Mouse (Mus musculus): ENCODE measurements around the gene Tpd52l1. TPM values are rescaled to one million over a fixed set of nuclear protein-coding genes. Genes with fewer than 3 reads are reported as not detected.

Tpd52l1 gene
- total RNA-seq (2023), result not detected

DNA sequence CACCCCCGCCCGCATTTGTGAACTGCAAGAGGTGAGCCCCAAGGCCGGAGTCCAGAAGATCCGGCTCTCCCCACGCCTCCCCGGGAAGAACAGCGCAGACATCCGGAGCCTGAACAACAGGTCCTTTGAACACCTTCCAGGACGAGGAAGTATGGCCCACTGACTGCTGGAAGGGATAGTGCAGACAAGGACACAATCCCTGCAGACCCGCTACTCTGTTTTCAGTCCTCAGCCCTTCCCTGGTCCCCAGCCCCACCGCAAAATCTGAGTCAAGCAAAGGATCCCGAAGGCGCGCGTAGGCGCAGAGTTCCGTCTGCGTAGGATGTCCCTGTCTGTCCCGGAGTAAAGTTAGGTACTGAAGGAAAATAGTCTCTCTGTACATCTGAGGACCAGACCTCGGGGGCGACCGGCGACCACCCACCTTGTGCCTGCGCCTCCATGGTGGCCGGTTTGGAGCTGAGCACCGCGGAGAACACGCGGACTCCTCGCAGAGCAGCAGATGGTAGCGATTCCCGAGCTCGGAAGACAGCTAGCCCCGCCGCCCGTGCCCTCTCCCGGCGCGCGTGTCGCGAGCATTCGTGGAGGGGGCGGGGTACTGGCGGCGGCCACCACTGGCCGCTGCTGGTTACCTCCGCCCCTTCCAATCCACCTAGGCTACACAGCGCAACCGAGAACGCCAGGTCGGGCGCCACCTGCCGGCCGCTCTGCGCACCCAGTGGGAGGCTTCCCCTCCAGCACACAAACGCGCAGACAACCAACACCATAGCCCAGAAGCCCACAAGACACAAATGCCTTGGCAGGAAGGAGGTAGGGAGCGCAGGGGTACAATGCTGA is at the start of gene Tpd52l1:
Gene Tpd52l1 (minus strand): TSS at position 668 of the 834 bp plus-strand sequence.

DNA sequence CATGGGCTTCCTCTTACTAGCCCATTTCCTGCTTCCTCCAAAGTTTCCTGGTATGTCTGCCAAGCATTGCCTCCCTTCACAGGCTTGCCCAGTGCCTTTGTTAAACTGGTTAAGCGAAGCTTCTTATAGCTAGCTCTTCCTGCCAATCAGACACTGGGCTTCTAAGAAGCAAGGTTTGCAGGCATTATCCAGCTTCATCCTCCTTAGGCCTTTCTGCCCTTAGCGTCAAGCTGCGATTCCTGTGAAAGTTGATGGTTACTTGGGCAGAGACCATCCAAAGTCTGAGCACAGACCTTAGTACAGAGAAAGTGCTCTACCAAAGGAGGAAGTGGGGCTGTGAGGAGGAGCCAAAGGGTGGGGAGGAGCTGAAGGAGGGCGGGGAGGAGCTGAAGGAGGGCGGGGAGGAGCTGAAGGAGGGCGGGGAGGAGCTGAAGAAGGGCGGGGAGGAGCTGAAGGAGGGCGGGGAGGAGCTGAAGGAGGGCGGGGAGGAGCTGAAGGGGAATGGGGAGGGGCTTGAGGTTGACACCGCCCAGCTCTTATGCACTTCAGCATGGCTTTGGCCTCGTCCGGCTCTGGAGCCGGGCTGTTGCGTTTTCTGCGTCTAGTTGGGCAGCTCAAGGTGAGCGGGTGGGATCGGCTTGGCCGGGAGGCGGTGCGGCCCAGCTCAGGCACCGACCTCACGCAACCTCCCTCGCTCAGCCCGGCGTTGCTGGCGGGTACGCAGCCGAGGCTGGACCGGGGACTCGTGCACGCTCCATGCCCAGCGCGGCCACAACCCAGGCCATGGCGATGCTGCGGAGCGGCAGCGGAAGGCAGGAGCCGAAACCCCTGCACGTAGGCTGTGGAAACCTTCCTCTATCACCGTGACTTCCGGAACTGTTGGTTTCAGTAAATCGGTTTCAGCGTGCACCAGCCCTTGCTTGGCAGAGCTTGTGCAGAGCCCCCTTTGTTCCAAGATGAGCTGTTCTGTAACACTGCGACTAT is 132.6 kb downstream of the Tpd52l1 start, which contains the start of gene Hddc2:
Gene Hddc2 (plus strand): TSS at position 519 of the 984 bp plus-strand sequence.

Other genes with a start within 250 kb of the Tpd52l1 start
- 10 to 100 TPM; 20.9 to 34.2 TPM for gene Hddc2, start 132.6 kb downstream of the Tpd52l1 start, total RNA-seq (2023)
- gene Rnf217, start 163.2 kb upstream of the Tpd52l1 start, total RNA-seq (2023), result under 1 TPM; 0.09 to 0.17 TPM